Mouse (Mus musculus): ENCODE data around the gene Pax7. TPM values are rescaled to one million over a fixed set of nuclear protein-coding genes. Genes with fewer than 3 reads are reported as not detected.

The Pax7 gene
- total RNA-seq, 1 experiment from 2014 or later = not detected

- ATAC-seq (replicated peaks; ENCODE audit: low read depth, poor library complexity, severe bottlenecking) = no peak
These were observed 1.7 kb downstream of the Pax7 start for GRCm38 (mm10) chr4:139831501-139832230.

- no peak for ATAC-seq (replicated peaks; ENCODE audit: low read depth, poor library complexity, severe bottlenecking)
These were observed 2.5 kb downstream of the Pax7 start for GRCm38 (mm10) chr4:139830581-139831387.

DNA sequence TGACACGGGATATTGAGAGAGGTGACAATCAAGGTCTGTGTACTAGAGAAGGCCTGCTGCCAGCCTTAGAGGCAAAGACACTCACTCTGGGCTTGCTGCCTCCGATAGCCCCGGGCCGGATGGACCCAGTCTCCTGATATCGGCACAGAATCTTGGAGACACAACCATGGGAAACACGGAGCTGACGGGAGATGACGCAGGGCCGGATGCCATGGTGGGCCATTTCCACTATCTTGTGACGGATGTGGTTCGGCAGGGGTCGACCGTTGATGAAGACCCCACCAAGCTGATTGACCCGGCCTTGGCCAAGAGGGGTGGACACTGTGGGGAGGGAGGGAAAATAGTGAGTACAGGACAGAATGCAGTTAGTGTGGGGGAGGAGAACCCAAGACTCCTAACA is 3.3 kb downstream of the Pax7 start:
- ATAC-seq (replicated peaks; ENCODE audit: low read depth, poor library complexity, severe bottlenecking) = no peak

DNA sequence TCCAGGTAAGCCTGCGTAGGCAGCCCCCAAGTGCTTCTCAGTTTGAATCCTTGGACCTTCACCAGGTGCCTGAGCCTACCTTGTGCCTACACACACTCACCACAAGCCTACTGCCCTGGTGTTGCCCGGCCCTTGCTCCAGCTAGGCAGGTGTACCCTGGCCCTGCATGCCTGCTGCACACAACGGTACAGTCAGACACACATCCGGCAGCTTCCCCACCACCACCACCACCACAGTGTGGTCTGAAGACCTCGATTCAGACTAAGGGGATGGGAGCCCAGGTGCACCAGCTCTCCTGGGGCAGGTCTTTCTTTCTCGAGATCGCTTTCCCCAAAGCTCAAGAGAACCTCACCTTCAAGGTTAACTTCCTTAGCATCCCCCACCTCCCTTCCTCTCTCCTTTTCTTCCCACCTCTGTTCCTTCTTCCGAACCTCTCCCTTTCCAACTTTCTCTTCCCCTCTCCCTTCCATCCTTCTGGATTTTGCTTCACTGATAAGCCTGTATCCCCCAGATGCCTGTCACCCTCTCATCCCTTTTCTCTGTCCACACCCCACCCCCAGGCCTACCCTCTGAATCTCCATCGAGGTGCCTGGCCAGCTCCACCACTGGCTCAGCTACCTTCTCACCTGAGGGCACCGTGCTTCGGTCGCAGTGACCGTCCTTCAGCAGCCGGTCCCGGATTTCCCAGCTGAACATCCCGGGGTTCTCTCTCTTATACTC is 4.3 kb downstream of the Pax7 start:
- ATAC-seq (replicated peaks; ENCODE audit: low read depth, poor library complexity, severe bottlenecking) = no peak

- ATAC-seq (replicated peaks; ENCODE audit: low read depth, poor library complexity, severe bottlenecking) = no peak
These were observed 5.0 kb downstream of the Pax7 start for GRCm38 (mm10) chr4:139828283-139828678.

- no peak for ATAC-seq (replicated peaks; ENCODE audit: low read depth, poor library complexity, severe bottlenecking)
These were observed 5.6 kb downstream of the Pax7 start for GRCm38 (mm10) chr4:139827501-139828282.

DNA sequence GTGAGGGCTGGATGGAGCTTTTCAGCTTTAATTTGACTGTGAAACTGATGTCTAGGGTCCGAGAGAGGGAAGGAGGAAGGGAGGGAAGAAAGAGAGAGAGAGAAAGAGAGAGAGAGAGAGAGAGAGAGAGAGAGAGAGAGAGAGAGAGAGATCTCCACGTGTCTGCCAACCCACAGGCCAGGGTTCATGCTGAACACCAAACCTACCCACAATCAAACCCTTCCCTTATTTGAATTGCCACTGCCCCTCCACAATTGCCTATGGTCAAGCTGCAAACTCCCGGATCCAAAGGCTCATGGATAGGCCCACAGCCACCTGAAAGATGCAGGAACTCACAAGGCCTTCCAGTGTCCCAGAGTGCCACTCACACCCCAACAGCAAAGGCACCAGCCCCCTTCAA is 7.1 kb downstream of the Pax7 start:
- no peak for ATAC-seq (replicated peaks; ENCODE audit: low read depth, poor library complexity, severe bottlenecking)

GRCm38 (mm10) chr4:139825326-139826112 is 7.8 kb downstream of the Pax7 start:
- no peak for ATAC-seq (replicated peaks; ENCODE audit: low read depth, poor library complexity, severe bottlenecking)

DNA sequence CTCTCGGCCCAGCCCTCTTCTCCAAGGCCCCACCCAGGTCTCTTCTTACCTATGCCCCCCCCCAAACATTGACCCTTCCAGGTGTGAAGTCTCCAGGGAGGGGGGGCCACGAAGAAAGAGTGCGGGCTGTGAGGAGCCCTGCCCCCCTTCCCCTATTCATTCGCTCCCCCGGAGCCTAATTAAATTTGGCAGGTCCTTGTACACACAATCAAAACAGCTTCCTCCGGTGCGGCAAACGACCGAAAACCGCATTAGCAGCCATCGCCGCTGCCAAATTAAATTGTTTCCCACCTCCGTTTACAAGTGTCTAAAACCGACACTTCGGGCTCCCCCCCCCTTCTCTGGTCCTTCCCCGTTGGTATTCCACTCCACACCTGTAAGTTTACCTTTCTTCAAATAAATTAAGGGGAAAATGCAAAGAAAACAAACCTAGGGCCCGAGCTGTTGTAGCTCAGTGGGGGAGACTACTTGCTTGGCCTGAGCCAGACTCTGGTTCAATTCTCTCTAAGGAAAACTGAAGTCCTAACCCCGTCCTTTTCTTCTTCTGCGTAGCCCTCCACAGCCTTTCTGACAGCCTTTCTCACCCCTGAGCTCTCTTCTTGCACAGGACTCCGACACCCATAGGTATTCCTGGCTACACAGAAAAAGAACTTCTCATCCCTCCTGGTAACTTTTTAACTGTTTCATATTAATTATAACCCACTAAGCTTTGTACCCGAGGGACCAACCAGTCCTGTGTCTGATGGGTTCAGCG is 8.6 kb downstream of the Pax7 start:
- no peak for ATAC-seq (replicated peaks; ENCODE audit: low read depth, poor library complexity, severe bottlenecking)

- no peak for ATAC-seq (replicated peaks; ENCODE audit: low read depth, poor library complexity, severe bottlenecking)
These were observed 9.4 kb downstream of the Pax7 start for GRCm38 (mm10) chr4:139823870-139824472.

DNA sequence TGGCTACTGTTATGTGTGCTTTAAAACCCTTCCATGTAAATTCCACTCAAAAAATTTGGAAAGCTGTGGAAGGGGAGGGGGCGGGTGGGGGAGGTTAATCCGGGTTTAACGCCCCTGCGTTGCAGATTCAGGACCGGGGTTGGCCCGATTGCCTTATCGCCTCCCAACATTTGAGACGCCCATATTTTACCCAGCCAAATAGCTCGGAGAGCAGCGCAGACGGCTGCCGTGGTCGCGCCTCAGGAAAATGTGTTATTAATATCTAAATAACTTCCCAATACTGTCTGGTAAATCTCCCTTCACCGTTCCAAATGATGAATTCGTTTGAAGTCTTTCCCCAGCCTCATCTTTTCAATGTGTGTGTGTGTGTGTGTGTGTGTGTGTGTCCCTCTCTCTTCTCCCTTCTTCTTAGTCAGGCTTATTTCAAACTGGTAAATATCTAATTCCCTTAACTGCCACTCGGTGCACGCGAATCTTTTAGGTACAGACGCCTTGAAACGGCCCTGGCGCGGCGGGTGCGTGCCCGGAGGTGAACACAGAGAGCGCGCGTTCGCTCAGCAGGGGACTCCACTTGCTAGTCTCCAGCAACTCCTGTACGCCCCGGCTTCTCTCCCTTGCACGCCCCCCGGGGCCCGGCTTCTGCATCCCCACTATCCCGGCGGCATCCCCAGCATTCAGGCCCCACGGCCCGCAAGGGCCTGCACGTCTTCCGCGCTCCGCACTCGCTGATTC is 10.0 kb downstream of the Pax7 start:
- ATAC-seq (replicated peaks; ENCODE audit: low read depth, poor library complexity, severe bottlenecking) = no peak

DNA sequence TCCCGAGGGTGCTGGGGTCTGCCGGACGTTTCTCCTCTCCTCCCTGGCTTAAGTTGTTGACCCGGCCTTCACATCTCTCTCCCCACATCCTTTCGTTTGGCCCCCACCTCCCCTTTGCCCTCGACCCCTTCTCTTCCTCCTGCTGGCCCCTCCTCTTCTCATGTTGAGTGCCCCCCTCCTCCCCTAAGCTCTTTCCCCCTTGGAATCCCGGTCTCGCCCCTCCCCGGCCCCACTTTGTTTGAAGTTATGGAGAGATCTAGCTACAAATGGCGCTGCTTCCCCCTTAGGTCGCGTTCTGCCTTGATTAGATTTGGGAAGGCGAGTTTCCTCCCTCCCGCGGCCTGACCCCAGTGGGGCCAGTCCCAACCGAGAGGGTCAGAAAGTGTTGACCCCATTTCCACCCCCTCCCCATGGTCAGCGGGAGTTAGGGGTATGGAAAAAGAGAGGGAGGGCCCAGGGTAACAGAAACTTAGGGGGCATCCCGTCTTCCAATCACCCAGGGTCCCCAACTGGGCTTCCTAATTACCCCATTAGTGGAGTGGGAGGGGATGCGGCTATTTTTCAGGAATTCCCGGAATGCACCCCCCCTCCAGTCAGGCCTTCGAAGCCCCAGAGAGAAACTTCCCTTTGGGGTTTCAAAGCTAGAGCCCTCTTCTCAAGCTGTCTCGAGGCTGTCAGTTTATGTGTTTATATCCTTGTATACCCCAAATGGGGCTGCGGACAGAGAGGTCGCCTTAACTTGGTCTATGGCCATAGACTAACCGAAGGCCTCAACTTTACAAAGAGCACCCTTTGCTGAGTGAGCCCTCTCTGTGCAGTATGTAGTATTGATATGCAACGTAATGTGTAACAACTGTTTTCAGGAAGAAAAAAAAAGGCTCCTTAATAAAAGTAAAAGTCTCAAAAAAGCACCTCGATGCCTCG is 10.9 kb downstream of the Pax7 start:
- ATAC-seq (replicated peaks; ENCODE audit: low read depth, poor library complexity, severe bottlenecking) = no peak

GRCm38 (mm10) chr4:139821491-139822160 is 11.7 kb downstream of the Pax7 start:
- ATAC-seq (replicated peaks; ENCODE audit: low read depth, poor library complexity, severe bottlenecking) = no peak

GRCm38 (mm10) chr4:139821071-139821470 is 12.3 kb downstream of the Pax7 start:
- no peak for ATAC-seq (replicated peaks; ENCODE audit: low read depth, poor library complexity, severe bottlenecking)

DNA sequence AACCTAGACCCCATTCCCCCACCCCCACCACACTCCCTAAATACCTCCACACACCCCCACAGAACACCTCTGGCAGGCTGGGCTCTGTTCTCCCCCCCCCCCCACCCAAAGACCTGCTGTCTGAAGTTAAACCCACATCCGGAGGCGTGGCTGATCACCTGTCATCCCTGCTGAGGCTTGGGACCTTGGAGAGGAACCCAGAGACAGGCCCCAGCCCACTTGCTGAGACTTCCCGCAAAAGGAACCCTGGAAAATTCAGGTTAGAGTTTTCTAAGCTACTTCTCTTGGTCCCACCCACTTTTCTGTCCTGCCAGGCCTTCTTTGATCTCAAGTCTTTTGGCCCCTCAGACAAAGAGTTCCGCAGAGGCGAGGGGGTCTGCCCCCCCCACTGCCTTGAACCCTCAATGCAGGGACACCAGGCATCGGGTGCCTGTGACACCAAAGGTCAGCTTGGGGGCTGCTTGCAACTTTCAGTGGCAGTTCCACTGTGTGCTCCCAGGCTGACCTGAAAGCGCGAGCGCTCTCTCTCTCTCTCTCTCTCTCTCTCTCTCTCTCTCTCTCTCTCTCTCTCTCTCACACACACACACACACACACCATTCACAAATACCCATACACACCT is 13.8 kb downstream of the Pax7 start:
- ATAC-seq (replicated peaks; ENCODE audit: low read depth, poor library complexity, severe bottlenecking) = no peak

DNA sequence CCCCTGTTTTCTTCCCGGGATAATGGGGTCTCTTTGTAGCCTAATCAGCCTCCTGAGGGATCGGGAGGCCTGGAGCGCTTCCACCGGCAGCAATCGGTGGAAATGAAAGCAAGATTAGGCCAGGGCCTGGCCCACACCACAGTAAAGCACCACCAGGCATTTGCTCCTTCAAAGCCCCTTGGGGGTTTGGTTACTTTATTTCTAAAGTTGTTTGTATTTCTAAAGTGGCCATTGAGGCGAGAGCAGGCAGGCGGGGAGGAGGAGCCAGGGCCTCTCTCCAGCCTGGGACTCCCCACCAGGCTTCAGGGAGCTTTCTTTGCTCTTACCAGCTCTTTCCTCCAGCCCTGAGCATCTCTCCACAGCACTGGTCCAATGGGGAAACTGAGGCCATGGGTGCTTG is 15.2 kb downstream of the Pax7 start:
- no peak for ATAC-seq (replicated peaks; ENCODE audit: low read depth, poor library complexity, severe bottlenecking)
